Comparison of ENCODE assay signal across 28 mouse cellular contexts in the genomic region with DNA sequence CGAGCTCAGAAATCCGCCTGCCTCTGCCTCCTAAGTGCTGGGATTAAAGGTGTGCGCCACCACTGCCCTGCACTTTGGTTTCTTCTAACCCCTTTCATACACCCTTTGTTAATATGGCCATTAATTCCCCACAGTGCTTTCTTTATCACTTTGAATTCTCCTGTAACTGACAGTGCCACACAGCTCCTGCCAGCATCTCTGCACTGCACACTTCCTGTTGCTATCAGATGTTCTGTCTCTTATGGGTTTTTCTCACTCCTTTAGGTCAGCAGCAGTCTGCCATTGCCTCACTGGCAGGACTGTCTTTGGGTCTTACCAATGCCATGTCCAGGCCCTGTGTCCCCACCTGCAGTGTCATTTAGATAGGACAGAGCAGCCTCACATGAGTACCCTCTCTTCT. TPM values are rescaled to one million over a fixed set of nuclear protein-coding genes. Genes with fewer than 3 reads are reported as not detected.
DNase-seq lines count a peak whose midpoint lies in the region; ATAC-seq lines count a peak whose summit lies in the region.
"Had no signal": no experiment of that assay in that cellular context is flagged by ENCODE, and none has a peak within 500 bp of the region (broad histone marks: within the 10 kb centered on the region; RNA-seq: fewer than 3 reads in every experiment).

No protein-coding gene starts in this region.

- H3K4me2 ChIP-seq in intestine, embryonic 15.5 days (replicated peaks): no peak overlapping the region
- H3K4me2 ChIP-seq: embryonic facial prominence, embryonic 13.5 days; embryonic facial prominence, embryonic 15.5 days; forebrain, embryonic 12.5 days had no signal

- 90% methylated on average over 3 of the region's 3 CpGs for WGBS in intestine, embryonic 15.5 days
- WGBS in hindbrain, embryonic 10.5 days: 93% methylated on average over 3 of the region's 3 CpGs

- H3K4me3 ChIP-seq in megakaryocyte, embryonic 14.5 days (replicated peaks): peak overlapping the region; percentile 59
- no peak overlapping the region for H3K4me3 ChIP-seq in intestine, embryonic 15.5 days (replicated peaks)
- no peak overlapping the region for H3K4me3 ChIP-seq in hindbrain, embryonic 10.5 days
- H3K4me3 ChIP-seq: embryonic facial prominence, embryonic 13.5 days; embryonic facial prominence, embryonic 15.5 days; erythroblast, embryonic 14.5 days; forebrain, embryonic 10.5 days; forebrain, embryonic 12.5 days had no signal

- no peak for ATAC-seq in CD4-positive, CD25-positive, alpha-beta regulatory T cell, adult 4 months
- ATAC-seq in megakaryocyte, adult 5-6 weeks (ENCODE audit: poor library complexity, severe bottlenecking): no peak
- ATAC-seq in megakaryocyte progenitor cell, adult 5-6 weeks (replicated peaks; ENCODE audit: poor library complexity): peak; percentile 80
- ATAC-seq in intestine, embryonic 15.5 days: no peak
- ATAC-seq: forebrain, embryonic 14.5 days; forebrain, embryonic 16.5 days had no signal

- H3K27me3 ChIP-seq in megakaryocyte, embryonic 14.5 days (replicated peaks): no peaks in the 10 kb centered on the region
- H3K27me3 ChIP-seq in intestine, embryonic 15.5 days (replicated peaks): no peaks in the 10 kb centered on the region
- no peaks in the 10 kb centered on the region for H3K27me3 ChIP-seq in hindbrain, embryonic 10.5 days (ENCODE audit: insufficient read depth, poor library complexity, severe bottlenecking)
- H3K27me3 ChIP-seq: embryonic facial prominence, embryonic 13.5 days; embryonic facial prominence, embryonic 15.5 days; forebrain, embryonic 12.5 days had no signal

- H3K36me3 ChIP-seq in megakaryocyte, embryonic 14.5 days (replicated peaks; ENCODE audit: low read length): peaks cover 36% of the 10 kb centered on the region
- H3K36me3 ChIP-seq in intestine, embryonic 15.5 days: peaks cover 4% of the 10 kb centered on the region; the same call in 1 of the 2 replicates
- H3K36me3 ChIP-seq in hindbrain, embryonic 10.5 days: peaks cover 50% of the 10 kb centered on the region

- H3K9me3 ChIP-seq in megakaryocyte, embryonic 14.5 days: peaks cover 14% of the 10 kb centered on the region
- no peaks in the 10 kb centered on the region for H3K9me3 ChIP-seq in intestine, embryonic 15.5 days
- no peaks in the 10 kb centered on the region for H3K9me3 ChIP-seq in hindbrain, embryonic 10.5 days
- H3K9me3 ChIP-seq: embryonic facial prominence, embryonic 13.5 days; embryonic facial prominence, embryonic 15.5 days; forebrain, embryonic 10.5 days; forebrain, embryonic 12.5 days had no signal

- no peak overlapping the region for H3K27ac ChIP-seq in intestine, embryonic 15.5 days
- no peak overlapping the region for H3K27ac ChIP-seq in hindbrain, embryonic 10.5 days
- H3K27ac ChIP-seq: embryonic facial prominence, embryonic 13.5 days; embryonic facial prominence, embryonic 15.5 days; forebrain, embryonic 10.5 days; forebrain, embryonic 12.5 days had no signal

- H3K4me1 ChIP-seq in megakaryocyte, embryonic 14.5 days: peaks cover 35% of the 10 kb centered on the region
- H3K4me1 ChIP-seq in intestine, embryonic 15.5 days (replicated peaks): 0 out of 2 replicates have a peak, but pooled peaks cover 4% of the 10 kb centered on the region
- H3K4me1 ChIP-seq in hindbrain, embryonic 10.5 days (replicated peaks): peaks cover 1% of the 10 kb centered on the region; the same call in 1 of the 2 replicates
- H3K4me1 ChIP-seq: embryonic facial prominence, embryonic 13.5 days had no signal

- peak; percentile 14 for DNase-seq in CD4-positive, CD25-positive, alpha-beta regulatory T cell, adult 2 months (ENCODE audit: low read depth, low spot score)
- no peak for DNase-seq in hindbrain, embryonic 10.5 days (ENCODE audit: low spot score)
- DNase-seq: adrenal gland, adult 2 months; adrenal gland, postnatal 10 days; adrenal gland, postnatal 25 days; cerebellum, adult 11 months; cerebellum, adult 18-20 months; cerebellum, adult 9-10 months; cerebellum, postnatal 10 days; cerebellum, postnatal 25 days; embryo, embryonic 11 days had no signal

- H3K9ac ChIP-seq in intestine, embryonic 15.5 days: no peak overlapping the region
- H3K9ac ChIP-seq: embryonic facial prominence, embryonic 13.5 days; embryonic facial prominence, embryonic 15.5 days; forebrain, embryonic 12.5 days had no signal

RNA-seq across cellular contexts. Expression of a gene that starts 6.8 kb away (rescaled TPM):
- polyA plus RNA-seq in CD4-positive, CD25-positive, alpha-beta regulatory T cell, adult 4 months (2017; shearing (Covaris generic)): 1 to 10 TPM; 4.0 to 5.3 TPM
- polyA plus RNA-seq in megakaryocyte, embryonic 14.5 days (2012; ENCODE audit: insufficient read depth, low replicate concordance): 0.55 TPM in 1 of 2 replicates, not detected in the other
- total RNA-seq in megakaryocyte, adult 5-6 weeks (2015): 1.9 and 4.8 TPM in 2 replicates
- 2.1 and 2.8 TPM in 2 replicates for total RNA-seq in megakaryocyte, adult 5-6 weeks (2017)
- total RNA-seq in megakaryocyte progenitor cell, adult 5-6 weeks (2015): 1.3 and 2.1 TPM in 2 replicates
- 1.9 and 2.7 TPM in 2 replicates for total RNA-seq in megakaryocyte progenitor cell, adult 5-6 weeks (2017)
- polyA plus RNA-seq in intestine, embryonic 15.5 days (2015; fragmentation: Nextera tagmentation; extraction: Ambion mirVana): 5.3 and 6.2 TPM in 2 replicates
- polyA plus RNA-seq in hindbrain, embryonic 10.5 days (2016; fragmentation: Nextera tagmentation; extraction: Ambion mirVana): 7.2 and 8.1 TPM in 2 replicates

RNA-seq across cellular contexts. Expression of a gene that starts 41.6 kb away (rescaled TPM):
- polyA plus RNA-seq in CD4-positive, CD25-positive, alpha-beta regulatory T cell, adult 4 months (2017; shearing (Covaris generic)): under 1 TPM in 1 of 2 experiments, not detected in 1; 0.81 TPM
- polyA plus RNA-seq in megakaryocyte, embryonic 14.5 days (2012; ENCODE audit: insufficient read depth, low replicate concordance): not detected in 2 replicates
- total RNA-seq in megakaryocyte, adult 5-6 weeks (2015): 0.65 and 2.3 TPM in 2 replicates
- 2.6 and 3.3 TPM in 2 replicates for total RNA-seq in megakaryocyte, adult 5-6 weeks (2017)
- total RNA-seq in megakaryocyte progenitor cell, adult 5-6 weeks (2015): 0.37 TPM in 1 of 2 replicates, not detected in the other
- not detected in 2 replicates for total RNA-seq in megakaryocyte progenitor cell, adult 5-6 weeks (2017)
- polyA plus RNA-seq in intestine, embryonic 15.5 days (2015; fragmentation: Nextera tagmentation; extraction: Ambion mirVana): 0.70 and 0.88 TPM in 2 replicates
- not detected in 2 replicates for polyA plus RNA-seq in hindbrain, embryonic 10.5 days (2016; fragmentation: Nextera tagmentation; extraction: Ambion mirVana)
- total RNA-seq: ES-E14, MEL had no signal
- polyA plus RNA-seq: brain, embryonic 14.5 days; C2C12; embryonic facial prominence, embryonic 11.5 days; embryonic facial prominence, embryonic 15.5 days; erythroblast, embryonic 14.5 days; forebrain, embryonic 10.5 days; forebrain, embryonic 12.5 days; forebrain, embryonic 14.5 days; forebrain, embryonic 16.5 days had no signal
